In genomic region chr2:30343601-30344137, GRCm38 (mm10) we compare ENCODE assay signal across 11 mouse cellular contexts. TPM values are rescaled to one million over a fixed set of nuclear protein-coding genes. Genes with fewer than 3 reads are reported as not detected.
A peak's percentile ranks its signal among the peaks of the same experiment; 100 is the strongest.
DNase-seq lines count a peak whose midpoint lies in the region; ATAC-seq and TF ChIP-seq lines count a peak whose summit lies in the region.
"Had no signal": no experiment of that assay in that cellular context is flagged by ENCODE, and none has a peak within 500 bp of the region (broad histone marks: within the 10 kb centered on the region; RNA-seq: fewer than 3 reads in every experiment).

No protein-coding gene starts in this region.

- peak; percentile 43 for DNase-seq in hindbrain, postnatal 0 days (ENCODE audit: low spot score)
- no peak for DNase-seq in hindbrain, embryonic 14.5 days (ENCODE audit: low spot score)
- peak; percentile 43 to 46 for DNase-seq in urinary bladder, postnatal 36 days (ENCODE audit: low spot score in 2 of 2)
- no peak for DNase-seq in urinary bladder, adult 18-20 months (ENCODE audit: low spot score in 2 of 2)
- DNase-seq in heart, postnatal 0 days (ENCODE audit: low spot score): peak; percentile 81
- peak; percentile 45 for DNase-seq in stomach, postnatal 0 days (ENCODE audit: low spot score)
- DNase-seq in embryo, embryonic 10 days (ENCODE audit: low spot score): no peak

- no peaks in the 10 kb centered on the region for H3K27me3 ChIP-seq in hindbrain, postnatal 0 days (ENCODE audit: insufficient read depth, low read length)
- H3K27me3 ChIP-seq in hindbrain, embryonic 14.5 days (ENCODE audit: control insufficient read depth, insufficient read depth, low read length): no peaks in the 10 kb centered on the region
- H3K27me3 ChIP-seq in heart, postnatal 0 days (ENCODE audit: control insufficient read depth, insufficient read depth, low read length): no peaks in the 10 kb centered on the region
- no peaks in the 10 kb centered on the region for H3K27me3 ChIP-seq in stomach, postnatal 0 days (ENCODE audit: control insufficient read depth, insufficient read depth, low read length)
- H3K27me3 ChIP-seq: limb, embryonic 12.5 days; neural tube, embryonic 13.5 days had no signal

- no peak overlapping the region for H3K4me2 ChIP-seq in hindbrain, postnatal 0 days (ENCODE audit: low read depth, low read length)
- no peak overlapping the region for H3K4me2 ChIP-seq in hindbrain, embryonic 14.5 days (replicated peaks)
- no peak overlapping the region for H3K4me2 ChIP-seq in heart, postnatal 0 days (ENCODE audit: low read depth, low read length)
- no peak overlapping the region for H3K4me2 ChIP-seq in stomach, postnatal 0 days (replicated peaks; ENCODE audit: low read depth)
- H3K4me2 ChIP-seq: limb, embryonic 12.5 days; neural tube, embryonic 13.5 days had no signal

- H3K36me3 ChIP-seq in hindbrain, postnatal 0 days (ENCODE audit: insufficient read depth, low read length): peaks cover 73% of the 10 kb centered on the region
- H3K36me3 ChIP-seq in hindbrain, embryonic 14.5 days (replicated peaks; ENCODE audit: control insufficient read depth, insufficient read depth): peaks cover 100% of the 10 kb centered on the region
- H3K36me3 ChIP-seq in heart, postnatal 0 days (replicated peaks; ENCODE audit: control insufficient read depth, insufficient read depth, low read length): peaks cover 89% of the 10 kb centered on the region
- peaks cover 42% of the 10 kb centered on the region for H3K36me3 ChIP-seq in stomach, postnatal 0 days (ENCODE audit: control insufficient read depth, insufficient read depth, low read length)

- no peak overlapping the region for H3K9ac ChIP-seq in hindbrain, postnatal 0 days (replicated peaks; ENCODE audit: low read length)
- H3K9ac ChIP-seq in hindbrain, embryonic 14.5 days: no peak overlapping the region
- H3K9ac ChIP-seq in heart, postnatal 0 days (replicated peaks; ENCODE audit: low read depth, low read length): 0 out of 2 replicates have a peak overlapping the region, but pooled peaks have one; percentile 17
- H3K9ac ChIP-seq in stomach, postnatal 0 days (ENCODE audit: low read length): no peak overlapping the region
- H3K9ac ChIP-seq: limb, embryonic 12.5 days; neural tube, embryonic 13.5 days had no signal

- no peaks in the 10 kb centered on the region for H3K9me3 ChIP-seq in hindbrain, postnatal 0 days (ENCODE audit: low read length)
- H3K9me3 ChIP-seq in hindbrain, embryonic 14.5 days (ENCODE audit: control insufficient read depth, low read length): no peaks in the 10 kb centered on the region
- no peaks in the 10 kb centered on the region for H3K9me3 ChIP-seq in heart, postnatal 0 days (replicated peaks; ENCODE audit: control insufficient read depth, low read length)
- no peaks in the 10 kb centered on the region for H3K9me3 ChIP-seq in stomach, postnatal 0 days (ENCODE audit: control insufficient read depth, low read length)
- H3K9me3 ChIP-seq: G1E; limb, embryonic 12.5 days; neural tube, embryonic 13.5 days had no signal

- peak; percentile 34; the same call in 1 of the 2 replicates for ATAC-seq in hindbrain, postnatal 0 days
- no peak for ATAC-seq in hindbrain, embryonic 14.5 days (ENCODE audit: low FRiP score)
- peak; percentile 84 for ATAC-seq in heart, postnatal 0 days (ENCODE audit: insufficient read depth, low read depth)
- no peak for ATAC-seq in stomach, postnatal 0 days (ENCODE audit: low FRiP score, low TSS enrichment)
- ATAC-seq in megakaryocyte-erythroid progenitor cell, adult 5-6 weeks (replicated peaks; ENCODE audit: low FRiP score, low TSS enrichment, poor library complexity, severe bottlenecking): no peak

- H3K27ac ChIP-seq in hindbrain, postnatal 0 days: peak overlapping the region; percentile 26; the same call in 1 of the 2 replicates
- no peak overlapping the region for H3K27ac ChIP-seq in hindbrain, embryonic 14.5 days
- H3K27ac ChIP-seq in heart, postnatal 0 days (ENCODE audit: low read depth): peak overlapping the region; percentile 72
- peak overlapping the region; percentile 63; the same call in 1 of the 2 replicates for H3K27ac ChIP-seq in stomach, postnatal 0 days (replicated peaks)
- H3K27ac ChIP-seq: limb, embryonic 12.5 days; neural tube, embryonic 13.5 days had no signal

- no peaks in the 10 kb centered on the region for H3K4me1 ChIP-seq in hindbrain, postnatal 0 days (ENCODE audit: insufficient read depth, low read length)
- H3K4me1 ChIP-seq in hindbrain, embryonic 14.5 days (replicated peaks; ENCODE audit: control insufficient read depth, insufficient read depth, low read length): no peaks in the 10 kb centered on the region
- 0 out of 2 replicates have a peak, but pooled peaks cover 5% of the 10 kb centered on the region for H3K4me1 ChIP-seq in heart, postnatal 0 days (ENCODE audit: control insufficient read depth, insufficient read depth)
- H3K4me1 ChIP-seq in stomach, postnatal 0 days (replicated peaks; ENCODE audit: control insufficient read depth, insufficient read depth): no peaks in the 10 kb centered on the region
- H3K4me1 ChIP-seq: limb, embryonic 12.5 days; neural tube, embryonic 13.5 days had no signal

- TF ChIP-seq EP300 in heart, postnatal 0 days (IDR thresholded peaks at IDR 0.05; ENCODE audit: low read depth): 0 out of 2 replicates have a peak, but pooled peaks have one; percentile 5
- TF ChIP-seq EP300 in stomach, postnatal 0 days (optimal IDR thresholded peaks at IDR 0.05): no peak

- 50% methylated on average over 14 of the region's 14 CpGs for WGBS in hindbrain, postnatal 0 days
- WGBS in hindbrain, embryonic 14.5 days: 72% methylated on average over 14 of the region's 14 CpGs
- 34% methylated on average over 14 of the region's 14 CpGs for WGBS in heart, postnatal 0 days
- WGBS in stomach, postnatal 0 days: 41% methylated on average over 14 of the region's 14 CpGs

- H3K4me3 ChIP-seq in hindbrain, postnatal 0 days (ENCODE audit: low read length): no peak overlapping the region
- no peak overlapping the region for H3K4me3 ChIP-seq in hindbrain, embryonic 14.5 days (replicated peaks; ENCODE audit: low read length)
- H3K4me3 ChIP-seq in heart, postnatal 0 days (ENCODE audit: low read depth, low read length): no peak overlapping the region
- H3K4me3 ChIP-seq in stomach, postnatal 0 days (ENCODE audit: low read depth, low read length): no peak overlapping the region
- H3K4me3 ChIP-seq: limb, embryonic 12.5 days; neural tube, embryonic 13.5 days had no signal

- peak; percentile 25; the same call in 1 of the 2 replicates for TF ChIP-seq CTCF in hindbrain, postnatal 0 days (IDR thresholded peaks at IDR 0.05; ENCODE audit: low read depth)
- TF ChIP-seq CTCF in heart, postnatal 0 days (IDR thresholded peaks at IDR 0.05; ENCODE audit: low read depth): peak; percentile 63
- peak; percentile 61 for TF ChIP-seq CTCF in stomach, postnatal 0 days (IDR thresholded peaks at IDR 0.05; ENCODE audit: low read depth)

RNA-seq across cellular contexts. Expression of gene Sh3glb2, which starts 15.5 kb away (rescaled TPM):
- 397 and 410 TPM in 2 replicates for total RNA-seq in hindbrain, postnatal 0 days (2014; rRNA removed)
- 171 and 180 TPM in 2 replicates for polyA plus RNA-seq in hindbrain, postnatal 0 days (2015; fragmentation: Nextera tagmentation; extraction: Ambion mirVana)
- polyA plus RNA-seq in hindbrain, embryonic 14.5 days (2014; fragmentation: Nextera tagmentation; extraction: Ambion mirVana): 140 and 143 TPM in 2 replicates
- total RNA-seq in heart, postnatal 0 days (2014; rRNA removed; ENCODE audit: low replicate concordance): 204 and 234 TPM in 2 replicates
- 89.5 and 93.8 TPM in 2 replicates for polyA plus RNA-seq in heart, postnatal 0 days (2015; fragmentation: Nextera tagmentation; extraction: Ambion mirVana)
- polyA plus RNA-seq in stomach, postnatal 0 days (2015; fragmentation: Nextera tagmentation; extraction: Ambion mirVana): 84.9 and 102 TPM in 2 replicates
- total RNA-seq in megakaryocyte-erythroid progenitor cell, adult 5-6 weeks (2014; fragmentation: Nextera tagmentation): 47.0 and 48.4 TPM in 2 replicates
- total RNA-seq in megakaryocyte-erythroid progenitor cell, adult 5-6 weeks (2017): 25.7 and 28.5 TPM in 2 replicates

RNA-seq across cellular contexts. Expression of gene Miga2, which starts 20.4 kb away (rescaled TPM):
- total RNA-seq in hindbrain, postnatal 0 days (2014; rRNA removed): 67.6 and 79.9 TPM in 2 replicates
- polyA plus RNA-seq in hindbrain, postnatal 0 days (2015; fragmentation: Nextera tagmentation; extraction: Ambion mirVana): 34.4 and 35.3 TPM in 2 replicates
- 27.3 and 32.3 TPM in 2 replicates for polyA plus RNA-seq in hindbrain, embryonic 14.5 days (2014; fragmentation: Nextera tagmentation; extraction: Ambion mirVana)
- 82.6 and 105 TPM in 2 replicates for total RNA-seq in heart, postnatal 0 days (2014; rRNA removed; ENCODE audit: low replicate concordance)
- 31.9 and 32.6 TPM in 2 replicates for polyA plus RNA-seq in heart, postnatal 0 days (2015; fragmentation: Nextera tagmentation; extraction: Ambion mirVana)
- 16.8 and 17.8 TPM in 2 replicates for polyA plus RNA-seq in stomach, postnatal 0 days (2015; fragmentation: Nextera tagmentation; extraction: Ambion mirVana)
- 17.8 and 35.0 TPM in 2 replicates for total RNA-seq in megakaryocyte-erythroid progenitor cell, adult 5-6 weeks (2014; fragmentation: Nextera tagmentation)
- 8.0 and 11.4 TPM in 2 replicates for total RNA-seq in megakaryocyte-erythroid progenitor cell, adult 5-6 weeks (2017)

RNA-seq across cellular contexts. Expression of gene Dolpp1, which starts 48.4 kb away (rescaled TPM):
- 119 and 122 TPM in 2 replicates for total RNA-seq in hindbrain, postnatal 0 days (2014; rRNA removed)
- polyA plus RNA-seq in hindbrain, postnatal 0 days (2015; fragmentation: Nextera tagmentation; extraction: Ambion mirVana): 48.2 and 49.4 TPM in 2 replicates
- 51.6 and 54.2 TPM in 2 replicates for polyA plus RNA-seq in hindbrain, embryonic 14.5 days (2014; fragmentation: Nextera tagmentation; extraction: Ambion mirVana)
- 40.6 and 56.4 TPM in 2 replicates for total RNA-seq in heart, postnatal 0 days (2014; rRNA removed; ENCODE audit: low replicate concordance)
- polyA plus RNA-seq in heart, postnatal 0 days (2015; fragmentation: Nextera tagmentation; extraction: Ambion mirVana): 14.4 and 15.0 TPM in 2 replicates
- 29.8 and 32.9 TPM in 2 replicates for polyA plus RNA-seq in stomach, postnatal 0 days (2015; fragmentation: Nextera tagmentation; extraction: Ambion mirVana)
- total RNA-seq in megakaryocyte-erythroid progenitor cell, adult 5-6 weeks (2014; fragmentation: Nextera tagmentation): 24.0 and 29.0 TPM in 2 replicates
- total RNA-seq in megakaryocyte-erythroid progenitor cell, adult 5-6 weeks (2017): 16.3 and 19.7 TPM in 2 replicates

RNA-seq across cellular contexts. Expression of gene Nup188, which starts 57.5 kb away (rescaled TPM):
- 32.6 and 51.0 TPM in 2 replicates for total RNA-seq in hindbrain, postnatal 0 days (2014; rRNA removed)
- polyA plus RNA-seq in hindbrain, postnatal 0 days (2015; fragmentation: Nextera tagmentation; extraction: Ambion mirVana): 11.9 and 12.6 TPM in 2 replicates
- polyA plus RNA-seq in hindbrain, embryonic 14.5 days (2014; fragmentation: Nextera tagmentation; extraction: Ambion mirVana): 19.5 and 24.8 TPM in 2 replicates
- total RNA-seq in heart, postnatal 0 days (2014; rRNA removed; ENCODE audit: low replicate concordance): 24.6 and 32.3 TPM in 2 replicates
- 10.5 and 11.0 TPM in 2 replicates for polyA plus RNA-seq in heart, postnatal 0 days (2015; fragmentation: Nextera tagmentation; extraction: Ambion mirVana)
- 8.5 and 9.9 TPM in 2 replicates for polyA plus RNA-seq in stomach, postnatal 0 days (2015; fragmentation: Nextera tagmentation; extraction: Ambion mirVana)
- total RNA-seq in megakaryocyte-erythroid progenitor cell, adult 5-6 weeks (2014; fragmentation: Nextera tagmentation): 59.3 and 66.6 TPM in 2 replicates
- 25.8 and 29.8 TPM in 2 replicates for total RNA-seq in megakaryocyte-erythroid progenitor cell, adult 5-6 weeks (2017)

RNA-seq across cellular contexts. Expression of gene Dolk, which starts 57.5 kb away (rescaled TPM):
- 43.7 and 50.4 TPM in 2 replicates for total RNA-seq in hindbrain, postnatal 0 days (2014; rRNA removed)
- polyA plus RNA-seq in hindbrain, postnatal 0 days (2015; fragmentation: Nextera tagmentation; extraction: Ambion mirVana): 42.1 and 43.5 TPM in 2 replicates
- 37.1 and 39.2 TPM in 2 replicates for polyA plus RNA-seq in hindbrain, embryonic 14.5 days (2014; fragmentation: Nextera tagmentation; extraction: Ambion mirVana)
- 45.4 and 53.8 TPM in 2 replicates for total RNA-seq in heart, postnatal 0 days (2014; rRNA removed; ENCODE audit: low replicate concordance)
- polyA plus RNA-seq in heart, postnatal 0 days (2015; fragmentation: Nextera tagmentation; extraction: Ambion mirVana): 27.2 and 32.8 TPM in 2 replicates
- polyA plus RNA-seq in stomach, postnatal 0 days (2015; fragmentation: Nextera tagmentation; extraction: Ambion mirVana): 21.1 and 21.9 TPM in 2 replicates
- 8.7 and 10.5 TPM in 2 replicates for total RNA-seq in megakaryocyte-erythroid progenitor cell, adult 5-6 weeks (2014; fragmentation: Nextera tagmentation)
- total RNA-seq in megakaryocyte-erythroid progenitor cell, adult 5-6 weeks (2017): 11.1 and 11.2 TPM in 2 replicates

Comparison
In these comparisons a context has a peak if more than half of its experiments do, and no peak if none do; other contexts are left out.
1. ATAC-seq: peak in hindbrain, postnatal 0 days (single experiment) and heart, postnatal 0 days (single experiment); none in hindbrain, embryonic 14.5 days (single experiment), stomach, postnatal 0 days (single experiment) and megakaryocyte-erythroid progenitor cell, adult 5-6 weeks (single experiment).
2. DNase-seq: peak in hindbrain, postnatal 0 days (single experiment), urinary bladder, postnatal 36 days (2 of 2), heart, postnatal 0 days (single experiment) and stomach, postnatal 0 days (single experiment); none in hindbrain, embryonic 14.5 days (single experiment), urinary bladder, adult 18-20 months (0 of 2) and embryo, embryonic 10 days (single experiment).
3. Peak in every context shown above with its lines, with median percentiles within 50 percentile points of each other: CTCF ChIP-seq.